Comparison of ENCODE assay signal across 14 mouse cellular contexts in the genomic region with DNA sequence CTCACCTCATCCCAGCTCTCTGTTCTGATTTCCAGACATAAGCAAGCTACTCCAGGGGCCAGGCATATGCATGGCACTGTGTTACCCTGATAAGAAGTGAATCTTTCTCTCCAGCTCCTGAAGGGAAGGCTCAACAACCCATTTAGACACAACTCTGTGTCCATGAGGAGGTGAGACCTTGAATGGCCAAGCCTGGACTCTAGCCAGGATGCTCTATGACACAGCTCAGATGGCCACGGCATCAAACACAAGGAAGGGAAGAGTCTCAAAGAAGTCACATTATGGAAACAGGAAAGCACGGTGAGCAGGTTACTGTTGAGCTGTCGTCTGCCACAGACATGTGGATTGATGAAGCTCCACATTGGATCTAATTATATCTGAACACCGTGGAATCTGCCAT.
"Had no signal": no experiment of that assay in that cellular context is flagged by ENCODE, and none has a peak within 500 bp of the region (broad histone marks: within the 10 kb centered on the region; RNA-seq: fewer than 3 reads in every experiment).

No protein-coding gene starts in this region.

- DNase-seq: kidney, postnatal 14 days; kidney, postnatal 4 days; left cerebral cortex, postnatal 4 days; liver; lung, adult 18-20 months; lung, postnatal 14 days; lung, postnatal 4 days; midbrain, embryonic 14.5 days; thymus, adult 18-20 months; thymus, postnatal 36 days had no signal

- H3K27me3 ChIP-seq: limb, embryonic 13.5 days; liver, embryonic 12.5 days; liver, embryonic 15.5 days had no signal

- H3K36me3 ChIP-seq: limb, embryonic 13.5 days; liver, embryonic 12.5 days; liver, embryonic 15.5 days had no signal

- H3K9ac ChIP-seq: limb, embryonic 13.5 days; liver, embryonic 12.5 days; liver, embryonic 15.5 days had no signal

- H3K9me3 ChIP-seq: limb, embryonic 13.5 days; liver, embryonic 12.5 days; liver, embryonic 15.5 days had no signal

- H3K27ac ChIP-seq: limb, embryonic 13.5 days; liver, embryonic 12.5 days; liver, embryonic 15.5 days had no signal

- H3K4me1 ChIP-seq: limb, embryonic 13.5 days; liver, embryonic 12.5 days; liver, embryonic 15.5 days had no signal

- ATAC-seq: liver, embryonic 12.5 days had no signal

- H3K4me3 ChIP-seq: limb, embryonic 13.5 days; liver, embryonic 12.5 days; liver, embryonic 15.5 days had no signal

- H3K4me2 ChIP-seq: limb, embryonic 13.5 days; liver, embryonic 12.5 days; liver, embryonic 15.5 days; midbrain, embryonic 11.5 days had no signal
